Mouse (Mus musculus): Measurements from ENCODE around the gene Samd9l. TPM values are rescaled to one million over a fixed set of nuclear protein-coding genes. Genes with fewer than 3 reads are reported as not detected.
A peak's percentile ranks its signal among the peaks of the same experiment; 100 is the strongest.
"Not testable (repeated sequence)": the region's sequence is repeated elsewhere in the genome, so short reads cannot be mapped to it uniquely, and the experiment has no call there.

Gene Samd9l
- polyA plus RNA-seq (2015; fragmentation: Nextera tagmentation; extraction: Ambion mirVana): 1.3 and 1.5 TPM in 2 replicates

- not testable (repeated sequence) for H3K27ac ChIP-seq (ENCODE audit: low read length); H3K27me3 ChIP-seq (ENCODE audit: control insufficient read depth, insufficient read depth, low read depth, low read length); ATAC-seq; H3K9me3 ChIP-seq (replicated peaks; ENCODE audit: control insufficient read depth, low read length, poor library complexity, severe bottlenecking); H3K9ac ChIP-seq (ENCODE audit: low read depth, low read length); H3K4me1 ChIP-seq (ENCODE audit: control insufficient read depth, insufficient read depth, low read length); H3K36me3 ChIP-seq (ENCODE audit: control insufficient read depth, insufficient read depth, low read length); H3K4me3 ChIP-seq (ENCODE audit: low read depth, low read length); H3K4me2 ChIP-seq (ENCODE audit: low read length)
- 51% methylated on average over 4 of the region's 4 CpGs for WGBS
Measured at GRCm38 (mm10) chr6:3399340-3400068, at the start of gene Samd9l. Samd9l (minus strand) TSS chr6:3399572.

- 5% methylated on average over 5 of the region's 5 CpGs for WGBS
- Histone ChIP-seq H3K4me2 (ENCODE audit: low read length) (no peak overlapping the region), H3K27ac (ENCODE audit: low read length) (no peak overlapping the region), H3K9ac (ENCODE audit: low read depth, low read length) (no peak overlapping the region), H3K9me3 (replicated peaks; ENCODE audit: control insufficient read depth, low read length, poor library complexity, severe bottlenecking) (no peaks in the 10 kb centered on the region), H3K27me3 (ENCODE audit: control insufficient read depth, insufficient read depth, low read depth, low read length) (no peaks in the 10 kb centered on the region), H3K36me3 (ENCODE audit: control insufficient read depth, insufficient read depth, low read length) (no peaks in the 10 kb centered on the region), H3K4me3 (ENCODE audit: low read depth, low read length) (no peak overlapping the region), H3K4me1 (ENCODE audit: control insufficient read depth, insufficient read depth, low read length) (no peaks in the 10 kb centered on the region)
- peak; percentile 82 for ATAC-seq
Measured at GRCm38 (mm10) chr6:3447404-3447803, 48.0 kb upstream of the Samd9l start.

- Histone ChIP-seq H3K4me3 (ENCODE audit: low read depth, low read length) (no peak overlapping the region), H3K4me2 (ENCODE audit: low read length) (no peak overlapping the region), H3K9ac (ENCODE audit: low read depth, low read length) (no peak overlapping the region), H3K9me3 (replicated peaks; ENCODE audit: control insufficient read depth, low read length, poor library complexity, severe bottlenecking) (no peaks in the 10 kb centered on the region), H3K27ac (ENCODE audit: low read length) (no peak overlapping the region), H3K36me3 (ENCODE audit: control insufficient read depth, insufficient read depth, low read length) (no peaks in the 10 kb centered on the region), H3K27me3 (ENCODE audit: control insufficient read depth, insufficient read depth, low read depth, low read length) (no peaks in the 10 kb centered on the region), H3K4me1 (ENCODE audit: control insufficient read depth, insufficient read depth, low read length) (no peaks in the 10 kb centered on the region)
- WGBS: 22% methylated on average over 1 of the region's 1 CpGs
- ATAC-seq: peak; percentile 45; the same call in 1 of the 2 replicates
Measured at GRCm38 (mm10) chr6:3443905-3444304, 44.5 kb upstream of the Samd9l start.

- Histone ChIP-seq H3K27ac (ENCODE audit: low read length) (no peak overlapping the region), H3K9me3 (replicated peaks; ENCODE audit: control insufficient read depth, low read length, poor library complexity, severe bottlenecking) (no peaks in the 10 kb centered on the region), H3K27me3 (ENCODE audit: control insufficient read depth, insufficient read depth, low read depth, low read length) (no peaks in the 10 kb centered on the region), H3K4me3 (ENCODE audit: low read depth, low read length) (no peak overlapping the region), H3K36me3 (ENCODE audit: control insufficient read depth, insufficient read depth, low read length) (no peaks in the 10 kb centered on the region), H3K4me1 (ENCODE audit: control insufficient read depth, insufficient read depth, low read length) (no peaks in the 10 kb centered on the region), H3K4me2 (ENCODE audit: low read length) (no peak overlapping the region), H3K9ac (ENCODE audit: low read depth, low read length) (no peak overlapping the region)
- ATAC-seq: no peak
Measured at GRCm38 (mm10) chr6:3436087-3436486, 36.7 kb upstream of the Samd9l start.

GRCm38 (mm10) chr6:3430976-3431375 is 31.6 kb upstream of the Samd9l start:
- H3K9ac ChIP-seq (ENCODE audit: low read depth, low read length); H3K27me3 ChIP-seq (ENCODE audit: control insufficient read depth, insufficient read depth, low read depth, low read length); H3K9me3 ChIP-seq (replicated peaks; ENCODE audit: control insufficient read depth, low read length, poor library complexity, severe bottlenecking); ATAC-seq; H3K4me2 ChIP-seq (ENCODE audit: low read length); H3K4me3 ChIP-seq (ENCODE audit: low read depth, low read length); H3K36me3 ChIP-seq (ENCODE audit: control insufficient read depth, insufficient read depth, low read length); H3K4me1 ChIP-seq (ENCODE audit: control insufficient read depth, insufficient read depth, low read length); H3K27ac ChIP-seq (ENCODE audit: low read length): not testable (repeated sequence)
- 81% methylated on average over 2 of the region's 2 CpGs for WGBS

GRCm38 (mm10) chr6:3427047-3427446 is 27.7 kb upstream of the Samd9l start:
- Histone ChIP-seq H3K4me1 (ENCODE audit: control insufficient read depth, insufficient read depth, low read length) (no peaks in the 10 kb centered on the region), H3K9ac (ENCODE audit: low read depth, low read length) (no peak overlapping the region), H3K36me3 (ENCODE audit: control insufficient read depth, insufficient read depth, low read length) (no peaks in the 10 kb centered on the region), H3K9me3 (replicated peaks; ENCODE audit: control insufficient read depth, low read length, poor library complexity, severe bottlenecking) (no peaks in the 10 kb centered on the region), H3K27ac (ENCODE audit: low read length) (no peak overlapping the region), H3K4me2 (ENCODE audit: low read length) (no peak overlapping the region), H3K4me3 (ENCODE audit: low read depth, low read length) (no peak overlapping the region), H3K27me3 (ENCODE audit: control insufficient read depth, insufficient read depth, low read depth, low read length) (no peaks in the 10 kb centered on the region)
- WGBS: 75% methylated on average over 1 of the region's 1 CpGs
- ATAC-seq: no peak

GRCm38 (mm10) chr6:3425333-3425732 is 26.0 kb upstream of the Samd9l start:
- not testable (repeated sequence) for H3K9me3 ChIP-seq (replicated peaks; ENCODE audit: control insufficient read depth, low read length, poor library complexity, severe bottlenecking); H3K9ac ChIP-seq (ENCODE audit: low read depth, low read length); H3K4me2 ChIP-seq (ENCODE audit: low read length); H3K27ac ChIP-seq (ENCODE audit: low read length); ATAC-seq; H3K4me1 ChIP-seq (ENCODE audit: control insufficient read depth, insufficient read depth, low read length); H3K27me3 ChIP-seq (ENCODE audit: control insufficient read depth, insufficient read depth, low read depth, low read length); H3K4me3 ChIP-seq (ENCODE audit: low read depth, low read length); H3K36me3 ChIP-seq (ENCODE audit: control insufficient read depth, insufficient read depth, low read length)

GRCm38 (mm10) chr6:3424613-3425277 is 25.4 kb upstream of the Samd9l start:
- H3K4me1 ChIP-seq (ENCODE audit: control insufficient read depth, insufficient read depth, low read length); H3K9ac ChIP-seq (ENCODE audit: low read depth, low read length); ATAC-seq; H3K36me3 ChIP-seq (ENCODE audit: control insufficient read depth, insufficient read depth, low read length); H3K27me3 ChIP-seq (ENCODE audit: control insufficient read depth, insufficient read depth, low read depth, low read length); H3K27ac ChIP-seq (ENCODE audit: low read length); H3K9me3 ChIP-seq (replicated peaks; ENCODE audit: control insufficient read depth, low read length, poor library complexity, severe bottlenecking); H3K4me3 ChIP-seq (ENCODE audit: low read depth, low read length); H3K4me2 ChIP-seq (ENCODE audit: low read length): not testable (repeated sequence)
- 17% methylated on average over 1 of the region's 4 CpGs for WGBS

- H3K9me3 ChIP-seq (replicated peaks; ENCODE audit: control insufficient read depth, low read length, poor library complexity, severe bottlenecking); H3K27me3 ChIP-seq (ENCODE audit: control insufficient read depth, insufficient read depth, low read depth, low read length); H3K4me1 ChIP-seq (ENCODE audit: control insufficient read depth, insufficient read depth, low read length); H3K36me3 ChIP-seq (ENCODE audit: control insufficient read depth, insufficient read depth, low read length); H3K9ac ChIP-seq (ENCODE audit: low read depth, low read length); ATAC-seq; H3K4me2 ChIP-seq (ENCODE audit: low read length); H3K4me3 ChIP-seq (ENCODE audit: low read depth, low read length); H3K27ac ChIP-seq (ENCODE audit: low read length): not testable (repeated sequence)
- WGBS: 86% methylated on average over 5 of the region's 7 CpGs
Measured at GRCm38 (mm10) chr6:3397182-3397906, 2.0 kb downstream of the Samd9l start.

Data from midbrain, embryonic 16.5 days (tissue).